Mouse (Mus musculus): ENCODE measurements around the gene Nucb1. TPM values are rescaled to one million over a fixed set of nuclear protein-coding genes. Genes with fewer than 3 reads are reported as not detected.

Nucb1 gene
- polyA plus RNA-seq, 1 experiment from 2014 or later, result 101 TPM

Small RNAs within 50 kb of the gene (microRNA-seq; reads per million reads assigned to microRNA genes)
- gene Gm22133, result not detected

Other genes starting within 250 kb of the Nucb1 start
- gene Slc6a21, start 232.9 kb downstream of the Nucb1 start, polyA plus RNA-seq (2015; fragmentation: Nextera tagmentation; extraction: Ambion mirVana), result not detected in 2 replicates
- gene Trpm4, start 176.6 kb downstream of the Nucb1 start, polyA plus RNA-seq (2015; fragmentation: Nextera tagmentation; extraction: Ambion mirVana), result 7.3 and 10.8 TPM in 2 replicates
- 0.10 and 0.26 TPM in 2 replicates for gene Hrc, start 175.1 kb downstream of the Nucb1 start, polyA plus RNA-seq (2015; fragmentation: Nextera tagmentation; extraction: Ambion mirVana)
- gene Ppfia3, start 143.4 kb downstream of the Nucb1 start, polyA plus RNA-seq (2015; fragmentation: Nextera tagmentation; extraction: Ambion mirVana), result 17.2 and 19.8 TPM in 2 replicates
- gene Lin7b, start 139.8 kb downstream of the Nucb1 start, polyA plus RNA-seq (2015; fragmentation: Nextera tagmentation; extraction: Ambion mirVana), result 7.1 and 7.9 TPM in 2 replicates
- 223 and 238 TPM in 2 replicates for gene Snrnp70, start 114.7 kb downstream of the Nucb1 start, polyA plus RNA-seq (2015; fragmentation: Nextera tagmentation; extraction: Ambion mirVana)
- gene Kcna7, start 104.8 kb downstream of the Nucb1 start, polyA plus RNA-seq (2015; fragmentation: Nextera tagmentation; extraction: Ambion mirVana), result not detected in 2 replicates
- not detected in 2 replicates for gene Ntf5, start 96.7 kb downstream of the Nucb1 start, polyA plus RNA-seq (2015; fragmentation: Nextera tagmentation; extraction: Ambion mirVana)
- 0.50 TPM in 1 of 2 replicates, not detected in the other for gene Lhb, start 89.6 kb downstream of the Nucb1 start, polyA plus RNA-seq (2015; fragmentation: Nextera tagmentation; extraction: Ambion mirVana)
- gene Gys1, start 75.6 kb downstream of the Nucb1 start, polyA plus RNA-seq (2015; fragmentation: Nextera tagmentation; extraction: Ambion mirVana), result 20.6 and 23.4 TPM in 2 replicates
- 121 and 123 TPM in 2 replicates for gene Ruvbl2, start 72.3 kb downstream of the Nucb1 start, polyA plus RNA-seq (2015; fragmentation: Nextera tagmentation; extraction: Ambion mirVana)
- 6,845 and 7,096 TPM in 2 replicates for gene Ftl1, start 50.5 kb downstream of the Nucb1 start, polyA plus RNA-seq (2015; fragmentation: Nextera tagmentation; extraction: Ambion mirVana)
- gene Bax, start 43.5 kb downstream of the Nucb1 start, polyA plus RNA-seq (2015; fragmentation: Nextera tagmentation; extraction: Ambion mirVana), result 259 and 265 TPM in 2 replicates
- gene Tulp2, start 28.5 kb downstream of the Nucb1 start, polyA plus RNA-seq (2015; fragmentation: Nextera tagmentation; extraction: Ambion mirVana), result 0.22 TPM in 1 of 2 replicates, not detected in the other
- not detected in 2 replicates for gene Gm45808, start 23.6 kb downstream of the Nucb1 start, polyA plus RNA-seq (2015; fragmentation: Nextera tagmentation; extraction: Ambion mirVana)
- gene Dhdh, start 21.6 kb downstream of the Nucb1 start, polyA plus RNA-seq (2015; fragmentation: Nextera tagmentation; extraction: Ambion mirVana), result 3.3 and 3.6 TPM in 2 replicates
- 11.7 and 11.9 TPM in 2 replicates for gene Ppp1r15a, start 15.9 kb upstream of the Nucb1 start, polyA plus RNA-seq (2015; fragmentation: Nextera tagmentation; extraction: Ambion mirVana)
- 0.23 and 0.46 TPM in 2 replicates for gene Plekha4, start 15.9 kb upstream of the Nucb1 start, polyA plus RNA-seq (2015; fragmentation: Nextera tagmentation; extraction: Ambion mirVana)
- gene Hsd17b14, start 44.5 kb upstream of the Nucb1 start, polyA plus RNA-seq (2015; fragmentation: Nextera tagmentation; extraction: Ambion mirVana), result 0.13 and 0.21 TPM in 2 replicates
- 20.7 and 24.5 TPM in 2 replicates for gene Bcat2, start 59.7 kb upstream of the Nucb1 start, polyA plus RNA-seq (2015; fragmentation: Nextera tagmentation; extraction: Ambion mirVana)
- gene Fgf21, start 105.1 kb upstream of the Nucb1 start, polyA plus RNA-seq (2015; fragmentation: Nextera tagmentation; extraction: Ambion mirVana), result 0.17 TPM in 1 of 2 replicates, not detected in the other
- gene Fut1, start 106.9 kb upstream of the Nucb1 start, polyA plus RNA-seq (2015; fragmentation: Nextera tagmentation; extraction: Ambion mirVana), result not detected in 2 replicates
- 0.17 TPM in 1 of 2 replicates, not detected in the other for gene Izumo1, start 111.4 kb upstream of the Nucb1 start, polyA plus RNA-seq (2015; fragmentation: Nextera tagmentation; extraction: Ambion mirVana)
- gene Rasip1, start 117.1 kb upstream of the Nucb1 start, polyA plus RNA-seq (2015; fragmentation: Nextera tagmentation; extraction: Ambion mirVana), result 7.5 and 9.4 TPM in 2 replicates
- gene Mamstr, start 129.6 kb upstream of the Nucb1 start, polyA plus RNA-seq (2015; fragmentation: Nextera tagmentation; extraction: Ambion mirVana), result 3.1 and 4.8 TPM in 2 replicates
- 0.06 and 0.09 TPM in 2 replicates for gene Fut2, start 156.0 kb upstream of the Nucb1 start, polyA plus RNA-seq (2015; fragmentation: Nextera tagmentation; extraction: Ambion mirVana)
- 0.39 and 0.59 TPM in 2 replicates for gene Ntn5, start 173.6 kb upstream of the Nucb1 start, polyA plus RNA-seq (2015; fragmentation: Nextera tagmentation; extraction: Ambion mirVana)
- gene Sec1, start 184.0 kb upstream of the Nucb1 start, polyA plus RNA-seq (2015; fragmentation: Nextera tagmentation; extraction: Ambion mirVana), result 0.17 and 0.31 TPM in 2 replicates
- gene Car11, start 189.4 kb upstream of the Nucb1 start, polyA plus RNA-seq (2015; fragmentation: Nextera tagmentation; extraction: Ambion mirVana), result 35.9 and 40.0 TPM in 2 replicates
- gene Dbp, start 194.7 kb upstream of the Nucb1 start, polyA plus RNA-seq (2015; fragmentation: Nextera tagmentation; extraction: Ambion mirVana), result 3.4 and 4.0 TPM in 2 replicates
- gene Rpl18, start 205.1 kb upstream of the Nucb1 start, polyA plus RNA-seq (2015; fragmentation: Nextera tagmentation; extraction: Ambion mirVana), result 643 and 684 TPM in 2 replicates
- 24.3 and 27.1 TPM in 2 replicates for gene Sphk2, start 207.6 kb upstream of the Nucb1 start, polyA plus RNA-seq (2015; fragmentation: Nextera tagmentation; extraction: Ambion mirVana)
- gene Fam83e, start 210.8 kb upstream of the Nucb1 start, polyA plus RNA-seq (2015; fragmentation: Nextera tagmentation; extraction: Ambion mirVana), result 1.0 and 1.3 TPM in 2 replicates
- gene Spaca4, start 215.4 kb upstream of the Nucb1 start, polyA plus RNA-seq (2015; fragmentation: Nextera tagmentation; extraction: Ambion mirVana), result not detected in 2 replicates

Data from midbrain, embryonic 13.5 days (tissue).